Comparison of ENCODE assay signal across 8 mouse cellular contexts in genomic region chr2:97467664-97468063, GRCm38 (mm10).
A peak's percentile ranks its signal among the peaks of the same experiment; 100 is the strongest.
DNase-seq lines count a peak whose midpoint lies in the region; ATAC-seq and TF ChIP-seq lines count a peak whose summit lies in the region.

No protein-coding gene starts in this region.

- no peak overlapping the region for H3K27ac ChIP-seq in kidney, postnatal 0 days
- no peak overlapping the region for H3K27ac ChIP-seq in embryonic facial prominence, embryonic 15.5 days (replicated peaks)
- H3K27ac ChIP-seq in intestine, embryonic 16.5 days (ENCODE audit: low read length): no peak overlapping the region
- H3K27ac ChIP-seq in neural tube, embryonic 12.5 days: no peak overlapping the region

- 5% methylated on average over 8 of the region's 8 CpGs for WGBS in kidney, postnatal 0 days
- WGBS in embryonic facial prominence, embryonic 15.5 days: 7% methylated on average over 8 of the region's 8 CpGs
- 12% methylated on average over 8 of the region's 8 CpGs for WGBS in intestine, embryonic 16.5 days
- 9% methylated on average over 8 of the region's 8 CpGs for WGBS in neural tube, embryonic 12.5 days

- peak overlapping the region; percentile 84 for H3K4me2 ChIP-seq in kidney, postnatal 0 days (ENCODE audit: low read length)
- H3K4me2 ChIP-seq in embryonic facial prominence, embryonic 15.5 days (replicated peaks): peak overlapping the region; percentile 86
- peak overlapping the region; percentile 92 for H3K4me2 ChIP-seq in intestine, embryonic 16.5 days (ENCODE audit: low read depth, low read length)
- H3K4me2 ChIP-seq in neural tube, embryonic 12.5 days (replicated peaks): peak overlapping the region; percentile 77

- H3K4me3 ChIP-seq in kidney, postnatal 0 days (replicated peaks; ENCODE audit: low read depth, low read length): peak overlapping the region; percentile 44
- peak overlapping the region; percentile 50 for H3K4me3 ChIP-seq in embryonic facial prominence, embryonic 15.5 days (replicated peaks)
- peak overlapping the region; percentile 54 for H3K4me3 ChIP-seq in intestine, embryonic 16.5 days (ENCODE audit: low read length)
- peak overlapping the region; percentile 50 for H3K4me3 ChIP-seq in neural tube, embryonic 12.5 days

- no peak for DNase-seq in kidney, postnatal 0 days (ENCODE audit: low spot score)
- no peak for DNase-seq in kidney, postnatal 10 days
- DNase-seq in layer of hippocampus, adult 18-20 months (ENCODE audit: low spot score in 2 of 2): no peak
- no peak for DNase-seq in gastrocnemius, postnatal 10 days
- no peak for DNase-seq in right cerebral cortex, postnatal 14 days

- no peak for ATAC-seq in kidney, postnatal 0 days (replicated peaks; ENCODE audit: low FRiP score, low read depth)
- ATAC-seq in embryonic facial prominence, embryonic 15.5 days (ENCODE audit: insufficient number of reproducible peaks, low FRiP score, low TSS enrichment, low read depth): no peak
- no peak for ATAC-seq in intestine, embryonic 16.5 days
- no peak for ATAC-seq in neural tube, embryonic 12.5 days (ENCODE audit: low FRiP score, low read depth)

- no peaks in the 10 kb centered on the region for H3K36me3 ChIP-seq in kidney, postnatal 0 days (ENCODE audit: insufficient read depth, low read length)
- H3K36me3 ChIP-seq in embryonic facial prominence, embryonic 15.5 days: no peaks in the 10 kb centered on the region
- H3K36me3 ChIP-seq in intestine, embryonic 16.5 days (ENCODE audit: control insufficient read depth, insufficient read depth, low read length): no peaks in the 10 kb centered on the region
- no peaks in the 10 kb centered on the region for H3K36me3 ChIP-seq in neural tube, embryonic 12.5 days

- no peak for TF ChIP-seq CTCF in kidney, postnatal 0 days (IDR thresholded peaks at IDR 0.05; ENCODE audit: low read depth)

- no peak overlapping the region for H3K9ac ChIP-seq in kidney, postnatal 0 days (ENCODE audit: low read depth, low read length)
- peak overlapping the region; percentile 35; the same call in 1 of the 2 replicates for H3K9ac ChIP-seq in embryonic facial prominence, embryonic 15.5 days
- H3K9ac ChIP-seq in intestine, embryonic 16.5 days (ENCODE audit: low read depth, low read length): no peak overlapping the region
- peak overlapping the region; percentile 62 for H3K9ac ChIP-seq in neural tube, embryonic 12.5 days

- no peaks in the 10 kb centered on the region for H3K9me3 ChIP-seq in kidney, postnatal 0 days (replicated peaks; ENCODE audit: low read length)
- H3K9me3 ChIP-seq in embryonic facial prominence, embryonic 15.5 days (replicated peaks): no peaks in the 10 kb centered on the region
- H3K9me3 ChIP-seq in intestine, embryonic 16.5 days (ENCODE audit: control insufficient read depth, low read length): no peaks in the 10 kb centered on the region
- no peaks in the 10 kb centered on the region for H3K9me3 ChIP-seq in neural tube, embryonic 12.5 days

- H3K4me1 ChIP-seq in kidney, postnatal 0 days (replicated peaks; ENCODE audit: insufficient read depth, low read length): no peaks in the 10 kb centered on the region; the same call in 1 of the 2 replicates
- H3K4me1 ChIP-seq in embryonic facial prominence, embryonic 15.5 days: no peaks in the 10 kb centered on the region
- H3K4me1 ChIP-seq in intestine, embryonic 16.5 days (ENCODE audit: control insufficient read depth, insufficient read depth, low read length): no peaks in the 10 kb centered on the region
- H3K4me1 ChIP-seq in neural tube, embryonic 12.5 days: peaks cover 5% of the 10 kb centered on the region; the same call in 1 of the 2 replicates

- H3K27me3 ChIP-seq in kidney, postnatal 0 days (ENCODE audit: insufficient read depth, low read length): 0 out of 2 replicates have a peak, but pooled peaks cover 4% of the 10 kb centered on the region
- peaks cover 14% of the 10 kb centered on the region for H3K27me3 ChIP-seq in embryonic facial prominence, embryonic 15.5 days
- H3K27me3 ChIP-seq in intestine, embryonic 16.5 days (replicated peaks; ENCODE audit: control insufficient read depth, insufficient read depth, low read length): peaks cover 4% of the 10 kb centered on the region; the same call in 1 of the 2 replicates
- no peaks in the 10 kb centered on the region for H3K27me3 ChIP-seq in neural tube, embryonic 12.5 days (replicated peaks)

Comparison
In these comparisons a context has a peak if more than half of its experiments do, and no peak if none do; other contexts are left out.
1. H3K9ac ChIP-seq: peak in embryonic facial prominence, embryonic 15.5 days (single experiment) and neural tube, embryonic 12.5 days (single experiment); none in kidney, postnatal 0 days (single experiment) and intestine, embryonic 16.5 days (single experiment).
2. Peak in every context shown above with its lines, with median percentiles within 50 percentile points of each other: H3K4me2 ChIP-seq and H3K4me3 ChIP-seq.